ENCODE assay signal across 9 mouse cellular contexts in genomic region chr11:75572301-75572791, GRCm38 (mm10). TPM values are rescaled to one million over a fixed set of nuclear protein-coding genes. Genes with fewer than 3 reads are reported as not detected.
DNase-seq lines count a peak whose midpoint lies in the region; ATAC-seq and TF ChIP-seq lines count a peak whose summit lies in the region.
"Had no signal": no experiment of that assay in that cellular context is flagged by ENCODE, and none has a peak within 500 bp of the region (broad histone marks: within the 10 kb centered on the region; RNA-seq: fewer than 3 reads in every experiment).

No protein-coding gene starts in this region.

- H3K4me3 ChIP-seq in lung, postnatal 0 days (ENCODE audit: low read depth, low read length), result no peak overlapping the region
- H3K4me3 ChIP-seq in limb, embryonic 11.5 days (ENCODE audit: low read depth, low read length), result no peak overlapping the region
- H3K4me3 ChIP-seq in olfactory bulb, adult 2 months (ENCODE audit: insufficient read depth, low read depth, low read length), result no peak overlapping the region

- no peak for ATAC-seq in lung, postnatal 0 days
- 0 out of 2 replicates have a peak, but pooled peaks have one; percentile 31 for ATAC-seq in limb, embryonic 11.5 days (ENCODE audit: insufficient number of reproducible peaks, low FRiP score, low TSS enrichment, low read depth)

- 0 out of 2 replicates have a peak, but pooled peaks cover 8% of the 10 kb centered on the region for H3K36me3 ChIP-seq in lung, postnatal 0 days (ENCODE audit: insufficient read depth, low read length)
- H3K36me3 ChIP-seq in limb, embryonic 11.5 days (ENCODE audit: control insufficient read depth, insufficient read depth, low read length), result no peaks in the 10 kb centered on the region

- no peaks in the 10 kb centered on the region for H3K27me3 ChIP-seq in lung, postnatal 0 days (replicated peaks; ENCODE audit: insufficient read depth, low read length)
- H3K27me3 ChIP-seq in limb, embryonic 11.5 days (ENCODE audit: control insufficient read depth, insufficient read depth, low read length), result no peaks in the 10 kb centered on the region

- no peak overlapping the region for H3K9ac ChIP-seq in lung, postnatal 0 days (replicated peaks; ENCODE audit: low read depth)
- H3K9ac ChIP-seq in limb, embryonic 11.5 days (ENCODE audit: low read length), result peak overlapping the region; percentile 1
- H3K9ac ChIP-seq: liver, embryonic 14.5 days had no signal

- WGBS in lung, postnatal 0 days, result 15% methylated on average over 9 of the region's 10 CpGs
- WGBS in limb, embryonic 11.5 days, result 14% methylated on average over 10 of the region's 10 CpGs
- WGBS in olfactory bulb, adult 2 months, result 24% methylated on average over 10 of the region's 10 CpGs

- no peaks in the 10 kb centered on the region for H3K9me3 ChIP-seq in lung, postnatal 0 days (ENCODE audit: low read length)
- H3K9me3 ChIP-seq in limb, embryonic 11.5 days (ENCODE audit: control insufficient read depth, low read length), result no peaks in the 10 kb centered on the region

- no peak for TF ChIP-seq POLR2A in olfactory bulb, adult 2 months (IDR thresholded peaks at IDR 0.05; ENCODE audit: insufficient read depth, low read depth, low read length)

- peaks cover 17% of the 10 kb centered on the region for H3K4me1 ChIP-seq in lung, postnatal 0 days (ENCODE audit: insufficient read depth, low read depth, low read length)
- H3K4me1 ChIP-seq in limb, embryonic 11.5 days (ENCODE audit: control insufficient read depth, insufficient read depth, low read length), result peaks cover 6% of the 10 kb centered on the region
- peaks cover 25% of the 10 kb centered on the region for H3K4me1 ChIP-seq in olfactory bulb, adult 2 months (ENCODE audit: control insufficient read depth, insufficient read depth, low read length)

- no peak for TF ChIP-seq EP300 in lung, postnatal 0 days (IDR thresholded peaks at IDR 0.05)

- H3K4me2 ChIP-seq in lung, postnatal 0 days (replicated peaks; ENCODE audit: low read depth, low read length), result 0 out of 2 replicates have a peak overlapping the region, but pooled peaks have one; percentile 17
- no peak overlapping the region for H3K4me2 ChIP-seq in limb, embryonic 11.5 days (ENCODE audit: low read depth, severe bottlenecking)

- peak overlapping the region; percentile 64; the same call in 1 of the 2 replicates for H3K27ac ChIP-seq in lung, postnatal 0 days (ENCODE audit: low read length)
- H3K27ac ChIP-seq in limb, embryonic 11.5 days (replicated peaks; ENCODE audit: low read depth, low read length), result no peak overlapping the region
- peak overlapping the region; percentile 93 for H3K27ac ChIP-seq in olfactory bulb, adult 2 months (ENCODE audit: insufficient read depth, low read depth, low read length)
- H3K27ac ChIP-seq: liver, embryonic 14.5 days had no signal

- peak; percentile 65 for DNase-seq in cerebellum, adult 9-10 months
- no peak for DNase-seq in cerebellum, adult 18-20 months
- no peak for DNase-seq in lung, postnatal 0 days (ENCODE audit: low spot score)
- DNase-seq in lung, postnatal 36 days, result no peak
- peak; percentile 34 for DNase-seq in limb, embryonic 11.5 days (ENCODE audit: low spot score)
- no peak for DNase-seq in layer of hippocampus, postnatal 10 days (ENCODE audit: low spot score in 2 of 2)
- no peak for DNase-seq in adrenal gland, adult 2 months

- no peak for TF ChIP-seq CTCF in lung, postnatal 0 days (IDR thresholded peaks at IDR 0.05)
- TF ChIP-seq CTCF in olfactory bulb, adult 2 months (IDR thresholded peaks at IDR 0.05; ENCODE audit: insufficient read depth, low read depth, low read length), result no peak

RNA-seq across cellular contexts. Expression of gene Pitpna, which starts 15.6 kb away (rescaled TPM):
- 71.1 and 74.4 TPM in 2 replicates for polyA plus RNA-seq in lung, postnatal 0 days (2015; fragmentation: Nextera tagmentation; extraction: Ambion mirVana)
- polyA plus RNA-seq in limb, embryonic 11.5 days (2014; fragmentation: Nextera tagmentation; extraction: Ambion mirVana), result 67.3 and 70.7 TPM in 2 replicates
- 209 and 678 TPM in 2 replicates for polyA plus RNA-seq in olfactory bulb, adult 2 months (2012; ENCODE audit: insufficient read depth, insufficient read length, low replicate concordance, missing spikeins)
- 100 to 1,000 TPM; 310 to 313 TPM for total RNA-seq in layer of hippocampus, postnatal 10 days (2021)
- total RNA-seq in adrenal gland, adult 2 months (2021), result 100 to 1,000 TPM; 185 to 186 TPM
- polyA plus RNA-seq in adrenal gland, adult 2 months (2012; rRNA removed), result 42.6 and 97.6 TPM in 2 replicates

RNA-seq across cellular contexts. Expression of gene Slc43a2, which starts 40.9 kb away (rescaled TPM):
- 18.2 and 24.0 TPM in 2 replicates for polyA plus RNA-seq in lung, postnatal 0 days (2015; fragmentation: Nextera tagmentation; extraction: Ambion mirVana)
- polyA plus RNA-seq in limb, embryonic 11.5 days (2014; fragmentation: Nextera tagmentation; extraction: Ambion mirVana), result 4.0 and 4.2 TPM in 2 replicates
- polyA plus RNA-seq in olfactory bulb, adult 2 months (2012; ENCODE audit: insufficient read depth, insufficient read length, low replicate concordance, missing spikeins), result 363 TPM in 1 of 2 replicates, not detected in the other
- total RNA-seq in layer of hippocampus, postnatal 10 days (2021), result 10 to 100 TPM; 38.3 to 47.5 TPM
- total RNA-seq in adrenal gland, adult 2 months (2021), result 10 to 100 TPM; 21.2 to 38.3 TPM
- 28.2 and 28.7 TPM in 2 replicates for polyA plus RNA-seq in adrenal gland, adult 2 months (2012; rRNA removed)

RNA-seq across cellular contexts. Expression of gene Inpp5k, which starts 58.4 kb away (rescaled TPM):
- polyA plus RNA-seq in lung, postnatal 0 days (2015; fragmentation: Nextera tagmentation; extraction: Ambion mirVana), result 60.2 and 71.4 TPM in 2 replicates
- polyA plus RNA-seq in limb, embryonic 11.5 days (2014; fragmentation: Nextera tagmentation; extraction: Ambion mirVana), result 14.9 and 18.5 TPM in 2 replicates
- not detected in 2 replicates for polyA plus RNA-seq in olfactory bulb, adult 2 months (2012; ENCODE audit: insufficient read depth, insufficient read length, low replicate concordance, missing spikeins)
- total RNA-seq in layer of hippocampus, postnatal 10 days (2021), result 10 to 100 TPM; 47.4 to 49.7 TPM
- total RNA-seq in adrenal gland, adult 2 months (2021), result 10 to 100 TPM; 32.9 to 42.3 TPM
- 38.0 and 50.0 TPM in 2 replicates for polyA plus RNA-seq in adrenal gland, adult 2 months (2012; rRNA removed)

RNA-seq across cellular contexts. Expression of gene Scarf1, which starts 59.0 kb away (rescaled TPM):
- polyA plus RNA-seq in lung, postnatal 0 days (2015; fragmentation: Nextera tagmentation; extraction: Ambion mirVana), result 18.5 and 21.2 TPM in 2 replicates
- polyA plus RNA-seq in limb, embryonic 11.5 days (2014; fragmentation: Nextera tagmentation; extraction: Ambion mirVana), result 4.5 and 4.7 TPM in 2 replicates
- polyA plus RNA-seq in olfactory bulb, adult 2 months (2012; ENCODE audit: insufficient read depth, insufficient read length, low replicate concordance, missing spikeins), result not detected in 2 replicates
- 1 to 10 TPM; 3.5 to 3.6 TPM for total RNA-seq in layer of hippocampus, postnatal 10 days (2021)
- total RNA-seq in adrenal gland, adult 2 months (2021), result 1 to 10 TPM; 7.5 to 7.8 TPM
- 27.4 and 33.5 TPM in 2 replicates for polyA plus RNA-seq in adrenal gland, adult 2 months (2012; rRNA removed)

Comparison
In these comparisons a context has a peak if more than half of its experiments do, and no peak if none do; other contexts are left out.
1. DNase-seq: peak in cerebellum, adult 9-10 months (single experiment) and limb, embryonic 11.5 days (single experiment); none in cerebellum, adult 18-20 months (0 of 2), lung, postnatal 0 days (single experiment), lung, postnatal 36 days (single experiment), layer of hippocampus, postnatal 10 days (0 of 2) and adrenal gland, adult 2 months (single experiment).